Mouse (Mus musculus): ENCODE measurements around the gene Gfpt1. TPM values are rescaled to one million over a fixed set of nuclear protein-coding genes. Genes with fewer than 3 reads are reported as not detected.

Gene Gfpt1
- polyA plus RNA-seq (2012; ENCODE audit: insufficient read depth, low replicate concordance) = 7.1 and 10.6 TPM in 2 replicates

DNA sequence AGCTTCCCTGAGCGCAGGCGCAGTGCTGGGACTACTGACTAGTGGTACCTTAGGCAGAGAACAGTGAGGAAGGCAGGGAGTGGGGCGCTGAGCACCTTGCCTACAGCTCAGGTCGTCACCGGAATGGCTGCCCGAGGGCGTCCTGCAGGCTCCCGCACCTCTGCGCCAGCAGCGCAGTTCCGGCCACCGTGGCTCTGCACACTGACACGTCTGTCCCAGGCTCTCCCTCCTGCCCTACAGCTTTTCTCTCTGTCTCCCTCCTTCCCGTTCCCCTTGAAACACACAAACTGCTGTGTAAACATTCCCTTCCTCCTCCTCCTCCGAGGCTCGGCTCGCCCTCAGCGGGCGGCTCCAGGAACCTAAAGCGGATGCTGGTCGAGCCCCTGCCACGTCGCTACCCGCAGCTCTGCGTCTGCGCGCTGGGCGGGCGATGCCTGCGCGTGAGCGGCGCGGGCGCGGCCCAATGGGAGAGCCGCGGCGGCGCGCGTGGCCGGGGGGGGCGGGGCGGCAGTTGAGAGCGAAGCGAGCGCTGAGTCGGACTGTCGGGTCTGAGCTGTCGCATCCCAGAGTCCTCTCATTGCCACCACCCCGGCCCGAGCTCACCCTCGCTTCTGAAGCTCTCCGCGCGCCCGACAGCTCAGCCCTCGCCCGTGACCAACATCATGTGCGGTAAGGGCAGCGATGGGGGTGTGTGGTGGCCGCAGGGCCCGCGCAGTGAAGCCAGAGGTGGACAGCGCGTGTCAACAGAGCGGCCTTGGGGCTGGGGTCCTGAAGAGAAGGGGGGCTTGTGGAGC lies at the start of gene Gfpt1:
Gfpt1 (plus strand) TSS at position 510 of the 794 bp plus-strand sequence.
- Histone ChIP-seq H3K4me1 (peaks cover 46% of the 10 kb centered on the region), H3K36me3 (replicated peaks; ENCODE audit: low read length) (peaks cover 5% of the 10 kb centered on the region), H3K4me3 (replicated peaks) (peak within 1 kb of the TSS; percentile 100), H3K9me3 (no peaks in the 10 kb centered on the region), H3K27me3 (replicated peaks) (no peaks in the 10 kb centered on the region)
- no peak for TF ChIP-seq GATA1 (IDR thresholded peaks at IDR 0.05; ENCODE audit: borderline replicate concordance, low read length)
- TF ChIP-seq FLI1 (IDR thresholded peaks at IDR 0.05; ENCODE audit: low read length) = no peak

DNA sequence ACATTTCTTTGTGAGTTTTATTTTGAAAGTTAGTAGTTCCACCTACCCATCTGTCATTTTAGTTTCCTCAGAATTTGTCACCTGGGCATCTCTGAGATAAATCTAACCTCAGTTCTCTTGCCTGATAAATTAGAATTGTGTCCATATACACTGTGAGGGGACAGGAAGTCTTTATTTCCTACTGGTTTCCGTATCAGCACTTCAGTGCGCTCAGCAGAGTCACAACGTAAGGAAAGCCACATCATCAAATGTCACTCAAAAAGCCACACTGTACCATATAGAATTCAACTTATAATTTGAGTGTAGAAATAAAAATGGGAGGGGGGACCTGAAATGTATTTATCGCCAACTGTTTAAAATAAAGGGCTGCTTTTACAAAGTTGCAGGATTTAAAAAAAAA lies 48.4 kb upstream of the Gfpt1 start:
- peak overlapping the region; percentile 33 for H3K4me3 ChIP-seq (replicated peaks)
- H3K27me3 ChIP-seq (replicated peaks) = no peaks in the 10 kb centered on the region
- peaks cover 70% of the 10 kb centered on the region for H3K36me3 ChIP-seq (replicated peaks; ENCODE audit: low read length)
- H3K9me3 ChIP-seq = no peaks in the 10 kb centered on the region
- peaks cover 56% of the 10 kb centered on the region for H3K4me1 ChIP-seq
- no peak for TF ChIP-seq GATA1 (IDR thresholded peaks at IDR 0.05; ENCODE audit: borderline replicate concordance, low read length)
- TF ChIP-seq FLI1 (IDR thresholded peaks at IDR 0.05; ENCODE audit: low read length) = no peak

DNA sequence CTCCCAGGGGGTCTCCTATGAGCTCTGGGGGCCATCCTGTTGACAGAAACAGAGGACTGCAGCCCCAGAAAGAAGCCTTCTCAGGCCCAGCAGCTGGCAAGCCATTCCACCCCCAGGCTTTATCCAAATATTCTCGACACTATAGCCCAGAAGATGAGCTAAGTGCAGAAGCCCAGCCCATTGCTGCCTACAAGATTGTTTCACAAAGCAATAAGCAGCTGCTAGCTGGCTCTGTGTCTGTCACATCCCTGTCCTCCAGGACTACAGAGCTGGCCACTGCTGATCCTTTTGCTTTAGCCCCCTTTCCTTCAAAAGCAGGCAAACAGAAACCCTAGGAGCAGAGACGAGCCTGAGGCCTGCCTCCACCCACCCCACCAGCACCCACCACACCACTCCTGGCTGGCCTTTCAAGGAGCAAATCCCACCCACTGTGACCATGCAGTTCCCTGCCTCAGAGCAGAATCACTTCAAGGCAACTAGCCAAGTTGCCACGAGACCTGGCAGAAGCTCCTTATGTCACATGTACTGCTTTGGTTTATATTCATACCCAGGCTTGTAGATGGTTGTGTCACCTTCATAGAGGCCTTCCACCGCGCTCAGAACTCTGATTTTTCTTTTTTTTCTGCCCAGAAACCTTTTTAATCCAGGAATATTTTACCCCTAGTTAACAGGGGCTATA lies 45.9 kb upstream of the Gfpt1 start:
- peaks cover 66% of the 10 kb centered on the region for H3K36me3 ChIP-seq (replicated peaks; ENCODE audit: low read length)
- H3K27me3 ChIP-seq (replicated peaks) = no peaks in the 10 kb centered on the region
- no peaks in the 10 kb centered on the region for H3K9me3 ChIP-seq
- no peak overlapping the region for H3K4me3 ChIP-seq (replicated peaks)
- H3K4me1 ChIP-seq = peaks cover 39% of the 10 kb centered on the region
- TF ChIP-seq GATA1 (IDR thresholded peaks at IDR 0.05; ENCODE audit: borderline replicate concordance, low read length) (no peak), FLI1 (IDR thresholded peaks at IDR 0.05; ENCODE audit: low read length) (no peak)

DNA sequence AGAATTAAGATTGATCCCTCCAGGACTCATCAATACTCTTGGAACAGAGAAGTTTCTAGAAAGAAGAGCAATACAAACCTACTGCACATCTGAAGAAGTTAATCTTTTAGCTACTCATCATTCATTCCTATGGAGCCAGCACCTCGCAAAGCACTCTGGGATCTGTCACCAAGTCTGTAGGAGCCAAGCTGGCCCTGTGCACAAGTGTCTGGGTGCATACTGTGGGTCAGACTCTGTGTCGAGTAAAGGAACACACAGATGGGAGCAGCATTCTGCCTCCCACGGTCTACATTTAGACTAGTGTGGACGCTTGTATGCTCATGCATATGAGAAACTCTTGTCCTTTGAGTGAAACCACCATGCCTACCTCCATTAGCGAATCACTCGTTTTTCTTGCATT lies 45.3 kb upstream of the Gfpt1 start:
- Histone ChIP-seq H3K4me1 (peaks cover 44% of the 10 kb centered on the region), H3K9me3 (no peaks in the 10 kb centered on the region), H3K4me3 (replicated peaks) (no peak overlapping the region), H3K36me3 (replicated peaks; ENCODE audit: low read length) (peaks cover 62% of the 10 kb centered on the region), H3K27me3 (replicated peaks) (no peaks in the 10 kb centered on the region)
- TF ChIP-seq FLI1 (IDR thresholded peaks at IDR 0.05; ENCODE audit: low read length) = no peak

DNA sequence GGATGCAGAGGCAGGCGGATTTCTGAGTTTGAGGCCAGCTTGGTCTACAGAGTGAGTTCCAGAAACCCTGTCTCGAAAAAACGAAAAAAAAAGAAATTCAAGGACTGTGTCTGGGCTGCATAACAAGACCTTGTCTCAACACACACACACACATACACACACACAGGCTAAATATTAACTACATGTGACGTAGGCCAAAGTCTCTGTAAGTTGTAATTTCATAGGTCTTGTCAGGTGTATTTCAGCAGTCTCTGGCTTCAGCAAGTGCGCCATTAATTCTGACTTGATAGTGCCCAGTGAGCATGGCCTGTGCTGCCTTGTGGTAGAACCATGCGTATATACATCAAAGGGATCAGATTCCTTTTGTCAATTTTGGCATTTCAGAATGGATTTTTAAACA lies 40.7 kb upstream of the Gfpt1 start:
- TF ChIP-seq GATA1 (IDR thresholded peaks at IDR 0.05; ENCODE audit: borderline replicate concordance, low read length) (no peak), FLI1 (IDR thresholded peaks at IDR 0.05; ENCODE audit: low read length) (no peak)
- H3K4me3 ChIP-seq (replicated peaks) = no peak overlapping the region
- H3K4me1 ChIP-seq = peaks cover 33% of the 10 kb centered on the region
- no peaks in the 10 kb centered on the region for H3K27me3 ChIP-seq (replicated peaks)
- peaks cover 34% of the 10 kb centered on the region for H3K36me3 ChIP-seq (replicated peaks; ENCODE audit: low read length)
- no peaks in the 10 kb centered on the region for H3K9me3 ChIP-seq

DNA sequence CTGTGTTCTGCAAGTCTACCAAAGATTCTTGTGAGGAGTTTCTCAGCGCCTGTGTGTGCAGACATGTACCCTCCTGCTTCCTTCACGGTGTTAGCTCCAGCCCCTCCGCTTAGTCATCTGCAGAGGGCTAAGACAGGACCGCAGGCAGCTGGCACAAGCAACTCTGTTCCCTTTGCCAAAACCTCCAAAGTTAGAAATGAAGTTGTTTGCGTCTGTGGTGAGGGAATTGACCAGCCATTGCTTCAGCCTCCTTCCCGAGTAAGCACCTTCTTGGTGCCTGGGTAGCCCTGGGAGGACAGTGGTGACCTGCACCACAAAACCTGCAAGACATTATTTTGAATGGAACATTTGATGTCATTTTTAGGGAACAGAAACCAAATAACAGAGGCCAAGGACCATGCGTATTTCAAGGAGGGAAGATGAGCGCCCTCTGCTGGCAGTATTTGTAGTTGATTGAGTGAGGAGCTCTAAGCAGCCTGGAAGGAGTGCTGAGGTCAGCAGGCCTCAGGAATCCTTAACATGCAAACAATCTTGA lies 40.1 kb upstream of the Gfpt1 start:
- H3K9me3 ChIP-seq = no peaks in the 10 kb centered on the region
- peak overlapping the region; percentile 78 for H3K4me3 ChIP-seq (replicated peaks)

DNA sequence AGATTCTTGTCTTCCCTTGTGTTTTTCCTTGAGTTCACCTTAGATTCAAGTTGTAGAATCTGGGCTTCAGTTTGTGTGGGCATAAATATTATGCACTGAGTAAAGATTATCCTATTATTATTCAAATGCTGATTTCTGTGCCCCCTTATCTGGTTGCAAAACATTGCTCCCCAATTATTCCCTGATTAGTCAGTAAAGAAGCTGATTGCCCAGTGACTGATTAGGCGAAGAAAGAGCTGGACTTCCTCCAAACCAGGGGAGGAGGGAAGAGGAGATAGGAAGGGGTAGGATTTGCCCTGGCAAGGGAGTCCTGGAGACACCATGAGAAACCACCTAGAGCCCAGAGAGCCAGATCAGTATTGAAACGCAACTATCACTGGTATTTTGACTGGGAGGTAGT lies 38.5 kb upstream of the Gfpt1 start:
- TF ChIP-seq FLI1 (IDR thresholded peaks at IDR 0.05; ENCODE audit: low read length) (no peak), GATA1 (IDR thresholded peaks at IDR 0.05; ENCODE audit: borderline replicate concordance, low read length) (no peak)
- Histone ChIP-seq H3K4me3 (replicated peaks) (no peak overlapping the region), H3K4me1 (peaks cover 40% of the 10 kb centered on the region), H3K9me3 (no peaks in the 10 kb centered on the region), H3K27me3 (replicated peaks) (no peaks in the 10 kb centered on the region), H3K36me3 (replicated peaks; ENCODE audit: low read length) (peaks cover 14% of the 10 kb centered on the region)

More for the DNA sequence above, 40.1 kb upstream of the Gfpt1 start:
- Histone ChIP-seq H3K36me3 (replicated peaks; ENCODE audit: low read length) (peaks cover 28% of the 10 kb centered on the region), H3K4me1 (peaks cover 33% of the 10 kb centered on the region), H3K27me3 (replicated peaks) (no peaks in the 10 kb centered on the region)
- TF ChIP-seq FLI1 (IDR thresholded peaks at IDR 0.05; ENCODE audit: low read length) (no peak), GATA1 (IDR thresholded peaks at IDR 0.05; ENCODE audit: borderline replicate concordance, low read length) (no peak)

DNA sequence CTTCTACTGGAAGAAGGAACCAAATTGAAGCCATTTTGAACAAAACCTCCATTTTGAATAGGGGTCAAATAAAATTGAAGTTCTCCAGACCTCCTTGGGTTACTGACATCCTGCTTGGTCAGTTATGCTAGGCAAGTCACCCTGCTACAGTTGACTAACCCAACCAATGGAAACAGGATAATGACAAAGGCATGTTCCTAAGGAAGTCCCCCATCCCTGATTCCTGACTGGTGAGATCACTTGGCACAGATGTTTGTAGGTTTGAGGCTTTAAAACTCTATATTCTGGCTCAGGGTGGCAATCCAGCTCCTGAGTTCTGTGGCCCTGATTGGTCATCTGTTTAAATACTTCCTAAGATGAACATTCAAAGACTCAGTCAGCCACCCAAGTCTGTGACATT lies 37.1 kb upstream of the Gfpt1 start:
- peaks cover 5% of the 10 kb centered on the region for H3K36me3 ChIP-seq (replicated peaks; ENCODE audit: low read length)
- no peak overlapping the region for H3K4me3 ChIP-seq (replicated peaks)
- no peaks in the 10 kb centered on the region for H3K9me3 ChIP-seq
- no peaks in the 10 kb centered on the region for H3K27me3 ChIP-seq (replicated peaks)
- H3K4me1 ChIP-seq = peaks cover 50% of the 10 kb centered on the region
- TF ChIP-seq GATA1 (IDR thresholded peaks at IDR 0.05; ENCODE audit: borderline replicate concordance, low read length) (no peak), FLI1 (IDR thresholded peaks at IDR 0.05; ENCODE audit: low read length) (no peak)

DNA sequence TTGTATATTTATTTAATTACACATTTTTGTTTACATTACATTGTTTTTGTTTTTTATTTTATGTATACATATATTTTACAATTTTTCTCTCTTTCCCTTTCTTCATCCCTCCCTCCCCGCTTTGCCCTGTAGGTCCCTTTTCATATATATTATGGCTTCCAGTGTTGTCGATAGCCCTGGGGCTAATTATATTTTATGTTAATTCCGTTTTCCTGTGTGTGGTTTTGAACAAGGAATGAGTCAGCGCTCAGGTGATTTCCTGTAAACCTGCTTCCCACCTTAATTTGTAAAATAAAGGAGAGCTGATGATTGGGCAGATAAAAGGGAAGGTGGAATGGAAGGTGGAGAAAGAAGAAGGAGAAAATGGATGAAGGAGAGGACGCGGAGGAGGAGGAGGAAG lies 33.8 kb upstream of the Gfpt1 start, which contains the start of gene Nfu1:
Nfu1 (plus strand) TSS at position 350 of the 400 bp plus-strand sequence.
- H3K27me3 ChIP-seq (replicated peaks) = no peaks in the 10 kb centered on the region
- H3K4me3 ChIP-seq (replicated peaks) = peak within 1 kb of the TSS; percentile 99
- peaks cover 65% of the 10 kb centered on the region for H3K4me1 ChIP-seq
- no peaks in the 10 kb centered on the region for H3K9me3 ChIP-seq
- TF ChIP-seq GATA1 (IDR thresholded peaks at IDR 0.05; ENCODE audit: borderline replicate concordance, low read length) = no peak
- no peak for TF ChIP-seq FLI1 (IDR thresholded peaks at IDR 0.05; ENCODE audit: low read length)
- peaks cover 19% of the 10 kb centered on the region for H3K36me3 ChIP-seq (replicated peaks; ENCODE audit: low read length)
